Mouse (Mus musculus) induced T-regulatory cell, adult 2 months (primary cell): ENCODE data around the gene Lemd1.
"Not testable (repeated sequence)": the region's sequence is repeated elsewhere in the genome, so short reads cannot be mapped to it uniquely, and the experiment has no call there.

Experiments used
- DNase-seq: peaks from one replicate; pipeline ENCODE4 v3.0.0-alpha.2; 2012; ENCODE audit warnings: low read depth

The Lemd1 gene

GRCm38 (mm10) chr1:132191093-132191785 lies at the start of gene Lemd1, which contains the start of gene AC124108.1:
TSS of gene Lemd1 (plus strand) at chr1:132191431.
TSS of gene AC124108.1 (plus strand) at chr1:132191457.
- DNase-seq: no peak

- no peak for DNase-seq
These were observed 49.5 kb upstream of the Lemd1 start for GRCm38 (mm10) chr1:132141753-132142152.

- DNase-seq: no peak
These were observed 48.2 kb upstream of the Lemd1 start for GRCm38 (mm10) chr1:132143079-132143478.

GRCm38 (mm10) chr1:132143730-132144129 lies 47.5 kb upstream of the Lemd1 start:
- DNase-seq: no peak

GRCm38 (mm10) chr1:132144223-132144622 lies 47.0 kb upstream of the Lemd1 start:
- DNase-seq: no peak

GRCm38 (mm10) chr1:132144837-132145236 lies 46.4 kb upstream of the Lemd1 start:
- DNase-seq: no peak

- no peak for DNase-seq
These were observed 45.1 kb upstream of the Lemd1 start for GRCm38 (mm10) chr1:132145973-132146685.

GRCm38 (mm10) chr1:132149410-132149809 lies 41.8 kb upstream of the Lemd1 start:
- DNase-seq: no peak

GRCm38 (mm10) chr1:132150171-132150570 lies 41.1 kb upstream of the Lemd1 start:
- no peak for DNase-seq

- no peak for DNase-seq
These were observed 40.2 kb upstream of the Lemd1 start for GRCm38 (mm10) chr1:132150817-132151601.

- no peak for DNase-seq
These were observed 39.3 kb upstream of the Lemd1 start for GRCm38 (mm10) chr1:132151908-132152307.

GRCm38 (mm10) chr1:132153086-132153690 lies 38.0 kb upstream of the Lemd1 start:
- no peak for DNase-seq

GRCm38 (mm10) chr1:132153691-132154090 lies 37.5 kb upstream of the Lemd1 start:
- no peak for DNase-seq

GRCm38 (mm10) chr1:132155737-132156136 lies 35.5 kb upstream of the Lemd1 start:
- DNase-seq: peak; percentile 91

- peak; percentile 78 for DNase-seq
These were observed 34.0 kb upstream of the Lemd1 start for GRCm38 (mm10) chr1:132157016-132157781.

- DNase-seq: no peak
These were observed 33.4 kb upstream of the Lemd1 start for GRCm38 (mm10) chr1:132157808-132158207.

- no peak for DNase-seq
These were observed 32.5 kb upstream of the Lemd1 start for GRCm38 (mm10) chr1:132158741-132159140.

- DNase-seq: no peak
These were observed 31.6 kb upstream of the Lemd1 start for GRCm38 (mm10) chr1:132159681-132160080.

GRCm38 (mm10) chr1:132161211-132161880 lies 29.9 kb upstream of the Lemd1 start:
- no peak for DNase-seq

GRCm38 (mm10) chr1:132162618-132163017 lies 28.6 kb upstream of the Lemd1 start:
- not testable (repeated sequence) for DNase-seq
